Mouse (Mus musculus) heart, postnatal 0 days (tissue): ENCODE measurements at regions not wholly inside any gene's neighbourhood (a gene's known extent, or its start where the extent isn't known, plus 50 kb on each side); places are given as distances from the start of the nearest gene placed in this dataset.
A peak's percentile ranks its signal among the peaks of the same experiment; 100 is the strongest.

Experiments used
- CTCF ChIP-seq: IDR thresholded peaks from 2 replicates; pipeline ENCODE4 v1.5.1; 2016; ENCODE audit warnings: antibody characterized with exemption, control low read depth, low read depth
- EP300 ChIP-seq: IDR thresholded peaks from 2 replicates; pipeline ENCODE4 v1.6.1; 2016; ENCODE audit warnings: antibody characterized with exemption, low read depth

GRCm38 (mm10) chr5:50293794-50294193 is 235.0 kb upstream of the Adgra3 start:
- TF ChIP-seq CTCF (peak; percentile 19; the same call in 1 of the 2 replicates), EP300 (no peak)
